Mouse (Mus musculus): Measurements from ENCODE around the gene Rasgrp2. TPM values are rescaled to one million over a fixed set of nuclear protein-coding genes. Genes with fewer than 3 reads are reported as not detected.

Gene Rasgrp2
- total and polyA plus RNA-seq, 3 experiments = 176 to 233 TPM; not detected in 1

DNA sequence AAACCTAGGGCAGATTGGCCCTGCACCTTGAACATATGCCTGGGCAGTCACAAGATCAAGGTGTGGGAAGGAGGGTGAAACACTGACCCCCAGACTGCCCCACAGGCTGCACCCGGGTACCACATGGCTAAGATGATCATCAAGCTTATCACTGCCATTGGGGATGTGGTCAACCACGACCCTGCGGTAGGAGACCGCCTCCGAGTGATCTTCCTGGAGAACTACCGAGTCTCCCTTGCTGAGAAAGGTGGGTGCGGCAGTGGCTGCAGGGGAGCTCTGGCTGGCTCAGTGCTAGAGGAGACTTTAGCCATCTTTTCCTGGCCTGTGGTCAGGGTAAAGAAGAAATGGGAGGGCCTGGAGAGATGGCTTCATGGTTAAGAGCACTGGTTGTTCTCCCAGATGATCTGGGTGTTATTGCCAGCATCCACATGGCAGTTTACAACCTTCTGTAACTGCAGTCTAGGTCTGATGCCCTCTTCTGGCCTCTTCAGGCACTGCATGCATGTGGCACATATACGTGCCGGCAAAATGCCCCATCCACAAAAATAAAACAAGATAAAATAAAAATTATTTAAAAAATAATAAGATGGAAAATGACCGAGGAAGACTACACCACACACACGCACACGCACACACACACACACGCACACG is 6.3 kb upstream of the Rasgrp2 start:
- no peaks in the 10 kb centered on the region for H3K9me3 ChIP-seq (replicated peaks; ENCODE audit: insufficient read depth, low read length)
- no peaks in the 10 kb centered on the region for H3K4me1 ChIP-seq (ENCODE audit: control insufficient read depth in 1 of 2, insufficient read depth in 2 of 2, low read length in 2 of 2)
- no peak overlapping the region for H3K27ac ChIP-seq (ENCODE audit: control insufficient read depth, low read depth, low read length)
- H3K36me3 ChIP-seq (ENCODE audit: control insufficient read depth in 1 of 2, insufficient read depth in 2 of 2, low read length in 2 of 2) = no peaks in the 10 kb centered on the region
- H3K27me3 ChIP-seq (ENCODE audit: control insufficient read depth in 1 of 2, insufficient read depth in 2 of 2, low read length in 2 of 2) = no peaks in the 10 kb centered on the region
- DNase-seq (ENCODE audit: low read depth, low spot score) = peak; percentile 70
- H3K79me2 ChIP-seq (ENCODE audit: control insufficient read depth, insufficient read depth, low read length, poor library complexity) = no peaks in the 10 kb centered on the region
- H3K9ac ChIP-seq (ENCODE audit: control insufficient read depth, low read depth, low read length, poor library complexity, severe bottlenecking) = no peak overlapping the region
- no peak overlapping the region for H3K4me3 ChIP-seq (ENCODE audit: control insufficient read depth in 1 of 2, insufficient read depth in 1 of 2, low read depth in 2 of 2, low read length in 2 of 2)
- TF ChIP-seq NRF1 (IDR thresholded peaks at IDR 0.05; ENCODE audit: insufficient read depth, low read depth, low read length, poor library complexity, severe bottlenecking) (no peak), ZC3H11A (IDR thresholded peaks at IDR 0.05; ENCODE audit: low read depth, low read length) (0 out of 2 replicates have a peak, but pooled peaks have one; percentile 6), MYC (IDR thresholded peaks at IDR 0.05; ENCODE audit: low read depth, low read length) (0 out of 2 replicates have a peak, but pooled peaks have one; percentile 53), MXI1 (IDR thresholded peaks at IDR 0.05; ENCODE audit: low read depth, low read length) (no peak), CTCF (IDR thresholded peaks at IDR 0.05 in 2 of 3, conservative IDR thresholded peaks at IDR 0.05 in 1 of 3; ENCODE audit: control insufficient read depth in 1 of 3, insufficient read depth in 1 of 3, low read depth in 2 of 3, low read length in 3 of 3, poor library complexity in 1 of 3, severe bottlenecking in 1 of 3) (peak; percentile 40 to 49 (median 44); a peak in 5 of 6 replicates), ZKSCAN1 (IDR thresholded peaks at IDR 0.05; ENCODE audit: low read depth, low read length) (no peak), ZMIZ1 (IDR thresholded peaks at IDR 0.05; ENCODE audit: low read depth, low read length) (no peak), SMC3 (IDR thresholded peaks at IDR 0.05; ENCODE audit: low read depth, low read length) (0 out of 2 replicates have a peak, but pooled peaks have one; percentile 2), MEF2A (IDR thresholded peaks at IDR 0.05; ENCODE audit: extremely low read depth, insufficient replicate concordance, low read depth, low read length, poor library complexity, severe bottlenecking) (no peak)

DNA sequence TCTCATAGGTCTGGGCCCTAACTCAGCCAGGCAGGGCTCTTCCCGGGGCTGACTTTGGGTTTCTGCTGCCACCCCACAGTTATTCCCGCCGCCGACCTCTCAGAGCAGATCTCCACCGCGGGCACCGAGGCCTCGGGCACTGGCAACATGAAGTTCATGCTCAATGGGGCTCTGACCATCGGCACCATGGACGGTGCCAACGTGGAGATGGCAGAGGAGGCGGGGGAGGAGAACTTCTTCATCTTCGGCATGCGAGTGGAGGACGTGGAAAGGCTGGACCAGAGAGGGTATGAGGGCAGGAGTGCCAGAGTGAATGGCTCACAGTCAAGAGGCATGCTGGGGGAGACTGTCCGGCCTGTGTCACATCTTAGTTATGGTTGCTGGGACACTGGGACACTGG is 5.5 kb upstream of the Rasgrp2 start:
- Histone ChIP-seq H3K36me3 (ENCODE audit: control insufficient read depth in 1 of 2, insufficient read depth in 2 of 2, low read length in 2 of 2) (no peaks in the 10 kb centered on the region), H3K4me3 (ENCODE audit: control insufficient read depth in 1 of 2, insufficient read depth in 1 of 2, low read depth in 2 of 2, low read length in 2 of 2) (no peak overlapping the region), H3K4me1 (ENCODE audit: control insufficient read depth in 1 of 2, insufficient read depth in 2 of 2, low read length in 2 of 2) (no peaks in the 10 kb centered on the region), H3K27ac (ENCODE audit: control insufficient read depth, low read depth, low read length) (no peak overlapping the region), H3K9ac (ENCODE audit: control insufficient read depth, low read depth, low read length, poor library complexity, severe bottlenecking) (no peak overlapping the region), H3K9me3 (replicated peaks; ENCODE audit: insufficient read depth, low read length) (no peaks in the 10 kb centered on the region), H3K79me2 (ENCODE audit: control insufficient read depth, insufficient read depth, low read length, poor library complexity) (no peaks in the 10 kb centered on the region), H3K27me3 (ENCODE audit: control insufficient read depth in 1 of 2, insufficient read depth in 2 of 2, low read length in 2 of 2) (no peaks in the 10 kb centered on the region)
- DNase-seq (ENCODE audit: low read depth, low spot score) = no peak
- TF ChIP-seq ELF1 (IDR thresholded peaks at IDR 0.05; ENCODE audit: low read depth, low read length) (no peak), MAX (IDR thresholded peaks at IDR 0.05; ENCODE audit: low read length) (no peak), MAFK (IDR thresholded peaks at IDR 0.05; ENCODE audit: borderline replicate concordance, low read depth, low read length) (no peak), USF1 (IDR thresholded peaks at IDR 0.05; ENCODE audit: low read depth, low read length) (no peak), ZMIZ1 (IDR thresholded peaks at IDR 0.05; ENCODE audit: low read depth, low read length) (no peak), MYB (IDR thresholded peaks at IDR 0.05; ENCODE audit: low read depth, low read length) (no peak), E2F4 (IDR thresholded peaks at IDR 0.05; ENCODE audit: borderline replicate concordance, low read depth, low read length) (no peak), RCOR1 (IDR thresholded peaks at IDR 0.05; ENCODE audit: low read depth, low read length) (no peak), NRF1 (IDR thresholded peaks at IDR 0.05; ENCODE audit: insufficient read depth, low read depth, low read length, poor library complexity, severe bottlenecking) (no peak), EP300 (IDR thresholded peaks at IDR 0.05; ENCODE audit: low read depth in 1 of 2, low read length in 2 of 2) (no peak), UBTF (IDR thresholded peaks at IDR 0.05; ENCODE audit: borderline replicate concordance, insufficient read depth, low read depth, low read length) (no peak), MXI1 (IDR thresholded peaks at IDR 0.05; ENCODE audit: low read depth, low read length) (no peak), ZNF384 (IDR thresholded peaks at IDR 0.05; ENCODE audit: low read depth, low read length) (no peak), CHD1 (IDR thresholded peaks at IDR 0.05; ENCODE audit: low read depth, low read length) (no peak), GABPA (IDR thresholded peaks at IDR 0.05; ENCODE audit: low read depth, low read length) (no peak), SIN3A (IDR thresholded peaks at IDR 0.05; ENCODE audit: low read length) (no peak), MYC (IDR thresholded peaks at IDR 0.05; ENCODE audit: low read depth, low read length) (no peak)
